Mouse (Mus musculus) cortical plate, adult 2 months (tissue): ENCODE results near the gene Rgs1.

Source experiments
- CTCF ChIP-seq: fragments of 200-500 bp; IDR thresholded peaks from 2 replicates; pipeline ENCODE4 v1.5.1; 2011; ENCODE audit warnings: mild to moderate bottlenecking, control low read depth, low read length; ENCODE audit not compliant: insufficient read depth; ENCODE audit errors: extremely low read depth
- POLR2A ChIP-seq: fragments of 200-500 bp; IDR thresholded peaks from 2 replicates; pipeline ENCODE4 v1.6.1; 2011; ENCODE audit warnings: mild to moderate bottlenecking, low read length, control low read depth; ENCODE audit not compliant: insufficient read depth; ENCODE audit errors: extremely low read depth

- TF ChIP-seq CTCF (no peak), POLR2A (no peak)
These were observed 836 bp downstream of the Rgs1 start for GRCm38 (mm10) chr1:144248206-144248605.
